Mouse (Mus musculus): ENCODE measurements around the gene Ptges. TPM values are rescaled to one million over a fixed set of nuclear protein-coding genes. Genes with fewer than 3 reads are reported as not detected.

Gene Ptges
- polyA plus RNA-seq, 1 experiment, result 64.8 TPM

GRCm38 (mm10) chr2:30850581-30850980 is 79.1 kb downstream of the Ptges start:
- DNase-seq (ENCODE audit: low spot score), result no peak

- no peak for DNase-seq (ENCODE audit: low spot score)
Observed at GRCm38 (mm10) chr2:30848184-30848583, 81.5 kb downstream of the Ptges start.

GRCm38 (mm10) chr2:30846723-30847122 is 82.9 kb downstream of the Ptges start:
- no peak for DNase-seq (ENCODE audit: low spot score)

- no peak for DNase-seq (ENCODE audit: low spot score)
Observed at GRCm38 (mm10) chr2:30846236-30846635, 83.4 kb downstream of the Ptges start.

- peak; percentile 33 for DNase-seq (ENCODE audit: low spot score)
Observed at GRCm38 (mm10) chr2:30845152-30846070, 84.3 kb downstream of the Ptges start.

GRCm38 (mm10) chr2:30842615-30843014 is 87.0 kb downstream of the Ptges start:
- no peak for DNase-seq (ENCODE audit: low spot score)

Other genes with a start within 250 kb of the Ptges start
- 1.5 TPM in 2 replicates for gene 1700001O22Rik, start 126.2 kb downstream of the Ptges start, polyA plus RNA-seq (2012; rRNA removed)
- gene Ntmt1, start 122.0 kb downstream of the Ptges start, polyA plus RNA-seq (2012; rRNA removed), result 32.8 and 44.1 TPM in 2 replicates
- 26.0 and 27.0 TPM in 2 replicates for gene Asb6, start 99.5 kb downstream of the Ptges start, polyA plus RNA-seq (2012; rRNA removed)
- 16.4 and 21.9 TPM in 2 replicates for gene Prrx2, start 94.9 kb downstream of the Ptges start, polyA plus RNA-seq (2012; rRNA removed)
- 45.0 and 47.1 TPM in 2 replicates for gene Tor1b, start 23.1 kb upstream of the Ptges start, polyA plus RNA-seq (2012; rRNA removed)
- 36.9 and 46.8 TPM in 2 replicates for gene Tor1a, start 38.1 kb upstream of the Ptges start, polyA plus RNA-seq (2012; rRNA removed)
- gene BC005624, start 52.3 kb upstream of the Ptges start, polyA plus RNA-seq (2012; rRNA removed), result 68.9 and 69.1 TPM in 2 replicates
- gene Usp20, start 52.4 kb upstream of the Ptges start, polyA plus RNA-seq (2012; rRNA removed), result 13.5 and 14.7 TPM in 2 replicates
- 167 and 198 TPM in 2 replicates for gene Fnbp1, start 212.1 kb upstream of the Ptges start, polyA plus RNA-seq (2012; rRNA removed)
- 24.2 and 27.0 TPM in 2 replicates for gene Gpr107, start 222.5 kb upstream of the Ptges start, polyA plus RNA-seq (2012; rRNA removed)